Mouse (Mus musculus) neural tube, embryonic 14.5 days (tissue): ENCODE data around the gene Kcnab2. TPM values are rescaled to one million over a fixed set of nuclear protein-coding genes. Genes with fewer than 3 reads are reported as not detected.

ENCODE experiments used
- polyA plus RNA-seq: library from polyadenylated mRNA; unstranded; fragments of >200 nt; fragmentation: Nextera tagmentation; extraction: Ambion mirVana; gene quantifications from 2 replicates; pipeline ENCODE4 v1.2.1, GENCODE M21; 2014

Kcnab2 gene
- polyA plus RNA-seq, 1 experiment from 2014 or later, result 18.3 TPM

Other genes with a start within 250 kb of the Kcnab2 start
- 18.5 and 19.3 TPM in 2 replicates for gene Gpr153, start 203.6 kb downstream of the Kcnab2 start, polyA plus RNA-seq
- 0.36 and 0.68 TPM in 2 replicates for gene Hes3, start 186.2 kb downstream of the Kcnab2 start, polyA plus RNA-seq
- 16.6 and 24.9 TPM in 2 replicates for gene Icmt, start 180.6 kb downstream of the Kcnab2 start, polyA plus RNA-seq
- gene Rnf207, start 158.9 kb downstream of the Kcnab2 start, polyA plus RNA-seq, result 5.9 and 8.4 TPM in 2 replicates
- 150 and 173 TPM in 2 replicates for gene Rpl22, start 152.1 kb downstream of the Kcnab2 start, polyA plus RNA-seq
- gene Chd5, start 139.2 kb downstream of the Kcnab2 start, polyA plus RNA-seq, result 38.4 and 48.5 TPM in 2 replicates
- 4.2 and 4.8 TPM in 2 replicates for gene Nphp4, start 1.2 kb downstream of the Kcnab2 start, polyA plus RNA-seq